Mouse (Mus musculus) forebrain, embryonic 12.5 days (tissue): ENCODE data around the gene Nfia. TPM values are rescaled to one million over a fixed set of nuclear protein-coding genes. Genes with fewer than 3 reads are reported as not detected.

Experiments used
- ATAC-seq: fragments of 200-750 bp; cut with Nextera tagmentation; 2 replicates; pipeline ENCODE4 v1.8.0; 2017; ENCODE audit warnings: moderate TSS enrichment; ENCODE audit not compliant: low FRiP score
- H3K27ac ChIP-seq: fragments of 300-500 bp; sonication (generic); 2 replicates; pipeline ENCODE4 v1.5.1; 2016; ENCODE audit warnings: mild to moderate bottlenecking
- H3K27me3 ChIP-seq: fragments of 300-500 bp; sonication (generic); 2 replicates; pipeline ENCODE4 v1.6.1; 2016; ENCODE audit warnings: mild to moderate bottlenecking
- H3K36me3 ChIP-seq: fragments of 300-500 bp; sonication (generic); replicated peaks from 2 replicates; pipeline ENCODE4 v1.6.1; 2016; ENCODE audit warnings: mild to moderate bottlenecking
- H3K4me1 ChIP-seq: fragments of 300-500 bp; sonication (generic); 2 replicates; pipeline ENCODE4 v1.6.1; 2016
- H3K4me2 ChIP-seq: fragments of 300-500 bp; sonication (generic); 2 replicates; pipeline ENCODE4 v1.6.1; 2016; ENCODE audit warnings: mild to moderate bottlenecking, moderate library complexity
- H3K4me3 ChIP-seq: fragments of 300-500 bp; sonication (generic); replicated peaks from 2 replicates; pipeline ENCODE4 v1.5.1; 2016; ENCODE audit warnings: mild to moderate bottlenecking
- H3K9ac ChIP-seq: fragments of 300-500 bp; sonication (generic); 2 replicates; pipeline ENCODE4 v1.6.1; 2016; ENCODE audit warnings: mild to moderate bottlenecking
- H3K9me3 ChIP-seq: fragments of 300-500 bp; sonication (generic); 2 replicates; pipeline ENCODE4 v1.6.1; 2016
- WGBS: fragments of 180-500 bp; shearing (Covaris S2); methylation state at CpG from one replicate; pipeline ENCODE4 v1.1.7; 2016; 5-methylcytosine and 5-hydroxymethylcytosine counted together
- polyA plus RNA-seq: library from polyadenylated mRNA; unstranded; fragments of >200 nt; fragmentation: Nextera tagmentation; extraction: Ambion mirVana; gene quantifications from 2 replicates; pipeline ENCODE4 v1.2.1, GENCODE M21; 2016

The Nfia gene
- polyA plus RNA-seq, 1 experiment from 2014 or later: 62.1 TPM

DNA sequence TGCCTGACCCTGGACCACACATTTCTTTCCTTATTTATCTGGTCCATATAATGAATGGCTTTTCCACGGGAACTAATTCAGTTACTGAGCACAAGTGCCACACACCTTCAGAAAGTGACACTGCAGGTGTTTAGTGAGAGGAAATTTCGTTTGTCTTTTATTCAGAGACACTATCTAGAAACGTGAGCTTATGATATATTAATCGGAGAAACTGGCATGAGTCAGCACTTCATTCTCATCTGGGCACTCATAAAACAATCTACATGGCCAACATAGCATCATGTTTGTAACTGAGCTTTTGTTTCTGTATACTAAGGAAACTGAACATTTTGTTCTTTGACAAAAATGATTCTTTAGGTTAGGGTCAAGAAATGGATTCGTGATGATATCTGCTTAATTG lies 40.5 kb downstream of the Nfia start:
- Histone ChIP-seq H3K36me3 (peaks cover 3% of the 10 kb centered on the region; the same call in 1 of the 2 replicates), H3K27ac (no peak overlapping the region), H3K4me3 (no peak overlapping the region), H3K4me2 (no peak overlapping the region), H3K4me1 (peaks cover 12% of the 10 kb centered on the region), H3K9ac (no peak overlapping the region), H3K9me3 (no peaks in the 10 kb centered on the region), H3K27me3 (no peaks in the 10 kb centered on the region)
- no peak for ATAC-seq
- WGBS: 84% methylated on average over 5 of the region's 5 CpGs

GRCm38 (mm10) chr4:97813996-97814395 lies 41.5 kb downstream of the Nfia start:
- Histone ChIP-seq H3K4me1 (peaks cover 15% of the 10 kb centered on the region), H3K9me3 (no peaks in the 10 kb centered on the region), H3K36me3 (peaks cover 3% of the 10 kb centered on the region; the same call in 1 of the 2 replicates), H3K27me3 (no peaks in the 10 kb centered on the region), H3K4me3 (no peak overlapping the region), H3K27ac (no peak overlapping the region), H3K4me2 (no peak overlapping the region), H3K9ac (no peak overlapping the region)
- whole genome bisulfite sequencing: 87% methylated on average over 4 of the region's 4 CpGs
- ATAC-seq: no peak

DNA sequence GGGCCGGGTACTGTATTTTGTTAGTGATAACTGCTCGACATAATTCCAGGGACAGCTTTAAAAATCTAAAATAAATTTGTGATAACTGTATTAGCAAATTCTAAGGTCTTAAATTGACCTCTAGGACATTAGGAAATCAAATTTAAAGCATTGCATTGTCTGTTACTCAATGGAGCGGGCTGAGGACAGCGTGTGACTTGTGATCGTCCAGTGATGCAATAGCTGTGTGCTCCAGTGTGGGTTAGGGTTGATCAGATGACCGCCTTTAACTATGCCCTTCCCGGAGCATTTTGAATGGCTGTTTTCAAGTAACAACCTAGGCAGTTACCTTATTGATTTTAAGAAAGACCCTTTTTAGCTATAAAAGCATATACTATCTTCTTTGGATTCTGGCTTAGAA lies 42.0 kb downstream of the Nfia start:
- Histone ChIP-seq H3K9ac (no peak overlapping the region), H3K36me3 (peaks cover 3% of the 10 kb centered on the region; the same call in 1 of the 2 replicates), H3K4me1 (peaks cover 14% of the 10 kb centered on the region), H3K27me3 (no peaks in the 10 kb centered on the region), H3K4me3 (no peak overlapping the region), H3K4me2 (no peak overlapping the region), H3K9me3 (no peaks in the 10 kb centered on the region), H3K27ac (no peak overlapping the region)
- ATAC-seq: no peak
- 86% methylated on average over 7 of the region's 7 CpGs for WGBS

- ATAC-seq: no peak
- no peak overlapping the region for H3K9ac ChIP-seq
- H3K4me1 ChIP-seq: peaks cover 6% of the 10 kb centered on the region; the same call in 1 of the 2 replicates
- H3K4me3 ChIP-seq: no peak overlapping the region
- no peak overlapping the region for H3K4me2 ChIP-seq
- no peaks in the 10 kb centered on the region for H3K9me3 ChIP-seq
- no peak overlapping the region for H3K27ac ChIP-seq
- no peaks in the 10 kb centered on the region for H3K27me3 ChIP-seq
- 0 out of 2 replicates have a peak, but pooled peaks cover 3% of the 10 kb centered on the region for H3K36me3 ChIP-seq
Observed at GRCm38 (mm10) chr4:97816001-97816400, 43.5 kb downstream of the Nfia start.

- Histone ChIP-seq H3K4me2 (no peak overlapping the region), H3K27me3 (no peaks in the 10 kb centered on the region), H3K36me3 (0 out of 2 replicates have a peak, but pooled peaks cover 3% of the 10 kb centered on the region), H3K4me3 (no peak overlapping the region), H3K9ac (no peak overlapping the region), H3K9me3 (no peaks in the 10 kb centered on the region), H3K4me1 (peaks cover 6% of the 10 kb centered on the region; the same call in 1 of the 2 replicates), H3K27ac (no peak overlapping the region)
- ATAC-seq: no peak
- 84% methylated on average over 3 of the region's 3 CpGs for WGBS
Observed at GRCm38 (mm10) chr4:97816753-97817152, 44.2 kb downstream of the Nfia start.

DNA sequence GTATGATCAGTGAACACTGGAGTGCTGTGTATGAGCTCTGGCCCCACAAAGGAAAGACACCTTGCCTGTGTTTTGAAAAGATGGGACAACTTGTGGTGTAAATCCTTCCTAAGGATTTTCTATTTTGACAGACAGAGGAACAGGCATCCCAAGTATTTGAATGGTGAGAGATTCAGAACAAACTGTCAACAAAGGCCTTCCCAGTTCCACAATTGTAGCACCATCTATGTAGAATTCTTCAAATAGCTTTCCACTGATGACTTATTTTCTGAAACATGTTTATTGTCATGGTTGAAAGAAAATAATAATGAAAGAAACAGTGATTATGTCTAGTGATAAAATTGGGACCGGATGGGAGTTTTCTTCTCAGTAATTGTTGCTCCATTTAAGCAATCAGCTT lies 45.2 kb downstream of the Nfia start:
- Histone ChIP-seq H3K9me3 (no peaks in the 10 kb centered on the region), H3K4me2 (no peak overlapping the region), H3K36me3 (0 out of 2 replicates have a peak, but pooled peaks cover 3% of the 10 kb centered on the region), H3K4me1 (peaks cover 6% of the 10 kb centered on the region; the same call in 1 of the 2 replicates), H3K4me3 (no peak overlapping the region), H3K27ac (no peak overlapping the region), H3K27me3 (no peaks in the 10 kb centered on the region), H3K9ac (no peak overlapping the region)
- ATAC-seq: no peak
- 73% methylated on average over 1 of the region's 1 CpGs for WGBS

GRCm38 (mm10) chr4:97818498-97818897 lies 46.0 kb downstream of the Nfia start:
- Histone ChIP-seq H3K4me1 (peaks cover 10% of the 10 kb centered on the region; the same call in 1 of the 2 replicates), H3K27ac (no peak overlapping the region), H3K4me2 (no peak overlapping the region), H3K27me3 (no peaks in the 10 kb centered on the region), H3K36me3 (0 out of 2 replicates have a peak, but pooled peaks cover 3% of the 10 kb centered on the region), H3K9ac (no peak overlapping the region), H3K9me3 (no peaks in the 10 kb centered on the region), H3K4me3 (no peak overlapping the region)
- no peak for ATAC-seq
- 72% methylated on average over 3 of the region's 3 CpGs for WGBS

DNA sequence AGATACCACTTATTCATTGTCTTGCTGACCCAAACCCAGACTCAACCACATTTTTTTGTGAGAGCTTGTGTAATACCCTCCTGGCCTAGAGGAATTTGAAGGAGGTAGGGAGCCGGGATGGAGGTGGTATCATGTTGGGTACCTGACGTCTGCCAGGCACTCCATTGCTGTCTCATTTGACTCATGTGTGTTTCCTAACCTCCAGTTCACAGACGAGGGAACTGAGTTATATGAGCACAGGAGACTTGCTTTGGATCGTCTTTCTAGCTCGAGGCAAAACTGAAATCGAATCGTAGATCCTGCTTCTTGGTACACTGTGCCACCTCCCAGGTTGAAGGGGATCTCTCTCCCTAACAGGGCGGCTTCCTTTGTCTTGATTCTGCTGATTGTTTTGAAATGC lies 46.6 kb downstream of the Nfia start:
- Histone ChIP-seq H3K27ac (no peak overlapping the region), H3K9me3 (no peaks in the 10 kb centered on the region), H3K27me3 (no peaks in the 10 kb centered on the region), H3K4me1 (peaks cover 12% of the 10 kb centered on the region), H3K36me3 (0 out of 2 replicates have a peak, but pooled peaks cover 3% of the 10 kb centered on the region), H3K4me3 (no peak overlapping the region), H3K9ac (no peak overlapping the region), H3K4me2 (no peak overlapping the region)
- WGBS: 83% methylated on average over 8 of the region's 8 CpGs
- no peak for ATAC-seq

- 82% methylated on average over 4 of the region's 4 CpGs for WGBS
- no peak overlapping the region for H3K27ac ChIP-seq
- no peak for ATAC-seq
Observed at GRCm38 (mm10) chr4:97820474-97821259, 48.1 kb downstream of the Nfia start.

GRCm38 (mm10) chr4:97821556-97822251 lies 49.2 kb downstream of the Nfia start:
- Histone ChIP-seq H3K27me3 (no peaks in the 10 kb centered on the region), H3K27ac (no peak overlapping the region), H3K9ac (no peak overlapping the region), H3K4me3 (no peak overlapping the region), H3K4me1 (peaks cover 38% of the 10 kb centered on the region), H3K36me3 (no peaks in the 10 kb centered on the region), H3K9me3 (no peaks in the 10 kb centered on the region), H3K4me2 (no peak overlapping the region)
- WGBS: 88% methylated on average over 4 of the region's 4 CpGs
- ATAC-seq: no peak

More at GRCm38 (mm10) chr4:97820474-97821259, 48.1 kb downstream of the Nfia start:
- Histone ChIP-seq H3K4me3 (no peak overlapping the region), H3K4me1 (peaks cover 28% of the 10 kb centered on the region), H3K4me2 (no peak overlapping the region), H3K9me3 (no peaks in the 10 kb centered on the region), H3K27me3 (no peaks in the 10 kb centered on the region), H3K9ac (no peak overlapping the region), H3K36me3 (no peaks in the 10 kb centered on the region)

GRCm38 (mm10) chr4:97823512-97823911 lies 51.0 kb downstream of the Nfia start:
- Histone ChIP-seq H3K9me3 (no peaks in the 10 kb centered on the region), H3K27me3 (no peaks in the 10 kb centered on the region), H3K36me3 (no peaks in the 10 kb centered on the region), H3K4me3 (no peak overlapping the region), H3K9ac (no peak overlapping the region), H3K27ac (no peak overlapping the region), H3K4me2 (no peak overlapping the region), H3K4me1 (peaks cover 46% of the 10 kb centered on the region)
- WGBS: 93% methylated on average over 6 of the region's 6 CpGs
- no peak for ATAC-seq

GRCm38 (mm10) chr4:97824451-97824850 lies 51.9 kb downstream of the Nfia start:
- H3K36me3 ChIP-seq: no peaks in the 10 kb centered on the region
- H3K4me1 ChIP-seq: peaks cover 49% of the 10 kb centered on the region
- peak overlapping the region; percentile 56; the same call in 1 of the 2 replicates for H3K27ac ChIP-seq
- no peaks in the 10 kb centered on the region for H3K9me3 ChIP-seq
- 0 out of 2 replicates have a peak overlapping the region, but pooled peaks have one; percentile 10 for H3K4me2 ChIP-seq
- WGBS: 42% methylated on average over 4 of the region's 4 CpGs
- H3K4me3 ChIP-seq: no peak overlapping the region
- ATAC-seq: no peak
- no peak overlapping the region for H3K9ac ChIP-seq
- no peaks in the 10 kb centered on the region for H3K27me3 ChIP-seq
